Mouse (Mus musculus): Measurements from ENCODE around the gene Tmem82. TPM values are rescaled to one million over a fixed set of nuclear protein-coding genes. Genes with fewer than 3 reads are reported as not detected.
A peak's percentile ranks its signal among the peaks of the same experiment; 100 is the strongest.

Tmem82 gene
- total RNA-seq (2021) = 1 to 10 TPM; 1.1 to 2.8 TPM
- long read RNA-seq, experiment 1 = 0 reads
- long read RNA-seq, experiment 2, partial matches to known transcripts = 2 of 5 reads
- long read RNA-seq, experiment 2, other reads (novel, unspliced or antisense) = 1 of 5 reads

GRCm38 (mm10) chr4:141618565-141619243 is at the start of gene Tmem82:
Tmem82 (minus strand) TSS chr4:141618633.
- peak; percentile 60 to 63 for DNase-seq (ENCODE audit: low spot score in 2 of 2)

- no peak for DNase-seq (ENCODE audit: low spot score in 2 of 2)
Measured at GRCm38 (mm10) chr4:141664799-141665198, 46.4 kb upstream of the Tmem82 start, which contains the start of gene Plekhm2. Plekhm2 (minus strand) TSS chr4:141664899.

DNA sequence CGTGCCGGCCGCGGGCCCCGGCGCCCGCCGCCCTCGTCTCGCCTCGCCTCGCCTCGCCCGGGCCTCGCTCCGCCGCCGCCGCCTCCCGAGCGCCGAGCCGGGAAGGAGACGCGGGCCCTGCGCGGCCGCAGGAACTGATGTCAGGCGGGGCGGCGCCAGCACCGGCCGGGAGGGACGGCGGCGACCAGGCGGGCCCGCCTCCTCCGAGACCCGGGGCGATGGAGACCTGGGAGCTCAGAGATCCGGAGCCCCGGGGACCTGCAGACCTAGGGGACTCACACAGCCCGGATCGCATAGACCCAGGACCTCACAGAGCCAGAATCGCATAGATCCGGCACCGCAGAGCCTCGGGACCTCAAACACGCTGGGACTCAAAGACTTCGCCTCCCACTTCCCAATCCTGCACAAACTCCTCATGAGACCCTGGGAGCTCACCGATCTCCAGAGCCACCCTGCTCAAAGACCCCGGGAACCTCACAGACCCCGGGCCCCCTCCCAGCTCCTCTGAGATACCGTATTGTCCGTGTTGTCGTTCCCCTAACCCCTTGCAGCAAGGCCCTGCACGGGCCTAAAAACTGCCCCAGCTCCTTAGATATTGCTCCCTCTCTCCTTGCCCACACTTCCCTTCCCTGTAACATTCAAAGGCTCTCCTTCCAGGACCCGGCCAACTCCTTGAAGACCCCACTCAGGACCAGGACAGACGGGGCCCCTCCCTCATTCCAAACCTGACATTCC is 45.7 kb upstream of the Tmem82 start:
- peak; percentile 75 to 82 for DNase-seq (ENCODE audit: low spot score in 2 of 2)

DNA sequence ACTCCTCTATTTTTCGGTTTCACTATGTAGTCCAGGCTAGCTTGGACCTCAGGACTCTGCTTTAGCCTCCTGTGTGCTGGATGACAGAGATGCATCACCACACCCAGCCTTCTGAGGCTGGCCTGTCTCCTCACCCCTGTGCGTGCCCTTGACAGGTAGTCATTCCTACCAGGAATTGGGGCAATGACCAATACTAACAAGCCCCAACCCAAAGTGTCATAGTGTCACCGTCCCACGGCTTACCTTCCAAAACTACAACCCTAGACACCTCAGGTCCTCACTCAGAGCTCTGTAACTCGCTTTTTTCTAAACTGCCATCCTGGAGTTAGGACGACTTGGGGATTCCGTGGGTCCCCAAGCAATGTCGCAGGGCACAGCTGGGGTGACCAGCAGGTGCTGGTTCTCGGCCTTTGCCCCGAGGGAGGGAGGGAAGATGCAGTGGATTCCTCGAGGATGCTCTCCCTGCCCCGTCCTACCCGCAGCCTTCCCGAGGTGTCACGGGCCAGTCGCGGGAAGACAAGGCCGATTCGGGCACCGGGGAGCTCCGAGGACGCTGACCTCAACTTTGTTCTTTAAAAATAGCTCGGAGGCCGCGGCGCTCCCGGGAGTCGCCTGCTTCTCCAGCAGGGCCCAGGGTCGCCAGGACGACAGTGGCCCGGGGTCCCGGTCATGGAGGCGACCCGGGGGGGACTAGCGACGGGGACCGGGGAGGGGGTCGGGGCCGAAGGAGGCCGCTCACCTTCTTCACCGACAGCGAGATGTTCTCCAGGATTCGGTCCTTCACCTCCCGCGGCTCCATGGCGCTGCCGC is 44.9 kb upstream of the Tmem82 start:
- peak; percentile 51 to 59 for DNase-seq (ENCODE audit: low spot score in 2 of 2)

GRCm38 (mm10) chr4:141660884-141661283 is 42.5 kb upstream of the Tmem82 start:
- DNase-seq (ENCODE audit: low spot score in 2 of 2) = no peak

GRCm38 (mm10) chr4:141659739-141660138 is 41.3 kb upstream of the Tmem82 start:
- DNase-seq (ENCODE audit: low spot score in 2 of 2) = no peak

DNA sequence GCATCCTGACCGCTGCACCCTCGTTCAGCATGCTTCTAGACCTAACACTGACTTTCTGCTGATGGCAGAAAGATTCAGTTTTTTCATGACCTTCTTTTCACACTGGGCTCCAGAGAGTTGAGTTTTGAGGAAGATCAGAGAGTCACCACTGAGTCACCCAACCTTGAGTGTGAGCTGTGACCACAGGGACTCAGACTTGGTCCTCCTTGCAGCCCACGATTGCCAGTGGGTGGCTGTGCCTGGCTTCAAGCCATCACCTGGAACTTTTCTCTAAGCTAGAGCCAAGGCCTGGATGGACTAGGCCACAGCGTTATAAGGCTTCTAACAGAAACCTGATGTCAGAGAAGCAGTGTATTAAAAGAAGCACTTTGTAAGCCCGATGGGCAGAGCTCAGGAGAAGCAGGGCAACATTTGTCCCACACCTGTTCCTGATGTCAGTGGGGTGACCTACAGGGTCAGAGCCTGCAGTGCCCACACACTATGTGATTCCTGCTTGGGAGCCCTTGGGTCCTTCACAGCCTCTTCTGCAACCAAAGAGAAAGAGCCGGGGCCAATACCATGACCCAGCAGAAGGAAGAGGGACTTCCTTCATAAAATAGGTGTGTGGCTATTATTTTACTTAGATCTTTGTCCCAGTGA is 40.5 kb upstream of the Tmem82 start:
- DNase-seq (ENCODE audit: low spot score in 2 of 2) = peak; percentile 43 to 62

- no peak for DNase-seq (ENCODE audit: low spot score in 2 of 2)
Measured at GRCm38 (mm10) chr4:141656932-141657331, 38.5 kb upstream of the Tmem82 start.

DNA sequence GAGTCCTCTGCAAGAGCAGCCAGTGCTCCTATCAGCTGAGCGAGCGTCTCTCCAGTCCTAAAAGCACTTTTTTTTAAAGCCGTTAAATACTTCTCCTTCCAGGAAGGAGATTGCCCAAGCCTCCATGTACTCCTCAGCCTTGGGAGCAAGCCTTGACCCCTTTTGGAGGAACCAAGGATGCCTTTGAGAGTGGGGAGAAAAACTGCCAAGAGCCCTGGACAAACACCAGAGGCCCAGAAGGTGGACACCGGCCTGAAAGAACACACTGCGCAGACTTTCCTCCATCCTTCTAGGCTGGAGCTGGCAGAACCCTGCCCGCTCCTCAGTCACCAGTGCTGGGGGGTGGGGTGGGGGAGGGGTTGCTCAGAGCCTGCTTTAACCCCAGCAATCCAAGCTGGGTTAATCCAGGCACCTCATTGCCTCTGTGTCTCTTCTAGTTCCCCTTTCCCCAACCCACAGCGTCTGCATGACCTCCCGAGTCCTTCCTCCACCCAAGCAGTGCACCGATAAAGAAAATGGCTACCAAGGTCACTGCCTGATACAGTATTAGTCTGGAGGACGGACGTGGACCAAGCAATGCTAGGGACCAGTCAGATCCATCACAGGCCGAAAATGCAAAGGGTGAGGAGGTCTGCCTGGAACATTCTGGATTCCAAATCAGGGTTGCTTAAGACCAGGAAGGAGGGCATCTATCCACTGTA is 37.6 kb upstream of the Tmem82 start:
- no peak for DNase-seq (ENCODE audit: low spot score in 2 of 2)

- no peak for DNase-seq (ENCODE audit: low spot score in 2 of 2)
Measured at GRCm38 (mm10) chr4:141654509-141654908, 36.1 kb upstream of the Tmem82 start.

GRCm38 (mm10) chr4:141653813-141654212 is 35.4 kb upstream of the Tmem82 start:
- DNase-seq (ENCODE audit: low spot score in 2 of 2) = no peak

GRCm38 (mm10) chr4:141653044-141653443 is 34.6 kb upstream of the Tmem82 start:
- no peak for DNase-seq (ENCODE audit: low spot score in 2 of 2)

DNA sequence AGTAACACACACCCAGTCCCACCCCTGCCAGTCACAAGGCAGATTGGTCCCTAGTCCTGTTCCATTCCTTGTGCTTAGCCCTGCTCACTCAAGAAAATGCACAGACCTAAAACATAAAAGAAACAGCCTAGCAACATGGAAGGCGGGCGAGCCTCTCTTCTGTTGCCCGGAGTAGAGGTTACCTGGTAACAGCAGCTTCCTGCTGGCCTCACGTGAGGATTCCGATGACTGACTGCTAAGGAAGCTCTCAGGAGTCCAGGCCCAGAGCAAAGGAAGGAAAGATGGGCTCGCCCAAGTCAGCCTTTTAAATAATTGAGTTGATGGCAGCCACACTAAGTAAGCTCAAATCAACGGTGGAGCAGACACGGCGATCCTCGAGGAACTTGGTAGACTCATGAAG is 33.5 kb upstream of the Tmem82 start:
- no peak for DNase-seq (ENCODE audit: low spot score in 2 of 2)

DNA sequence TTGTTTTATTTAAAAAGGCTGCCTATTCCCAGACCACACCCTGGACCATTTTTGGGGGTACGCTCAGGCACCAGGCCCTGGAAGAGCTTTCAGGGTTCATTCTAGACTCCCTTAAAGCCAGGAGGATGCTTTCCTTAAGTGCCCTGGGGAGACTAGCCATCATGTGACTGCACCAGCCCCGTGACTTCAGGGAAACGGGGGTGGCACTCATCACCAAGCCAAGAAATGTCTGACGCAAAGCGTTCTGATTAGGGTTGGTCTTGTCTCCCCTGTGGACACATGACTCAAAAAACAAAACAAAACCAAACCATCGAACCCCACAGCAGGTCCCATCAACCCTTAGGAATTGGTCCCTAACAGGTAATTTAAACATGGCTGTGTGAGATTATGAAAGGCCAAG is 32.9 kb upstream of the Tmem82 start:
- DNase-seq (ENCODE audit: low spot score in 2 of 2) = no peak

DNA sequence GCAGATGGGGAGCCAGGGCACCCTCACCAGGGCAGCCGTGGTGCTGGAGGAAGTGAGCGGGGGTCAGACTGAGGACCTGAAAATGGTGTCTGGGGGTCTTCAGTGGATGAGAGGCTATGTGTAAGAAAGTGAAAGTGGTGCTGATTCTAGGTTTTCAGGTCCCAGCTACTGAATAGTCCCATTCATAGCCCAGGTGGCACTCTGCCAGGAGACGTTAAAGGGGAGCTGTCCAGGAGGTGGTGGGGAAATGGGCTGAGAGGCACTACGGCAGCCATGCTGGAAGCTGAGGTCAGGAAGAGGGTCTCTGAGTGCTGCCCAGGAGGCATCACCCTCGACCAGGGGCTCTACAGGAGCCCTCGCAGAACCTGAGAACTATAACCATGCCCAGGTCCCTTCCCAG is 30.8 kb upstream of the Tmem82 start:
- DNase-seq (ENCODE audit: low spot score in 2 of 2) = no peak

- no peak for DNase-seq (ENCODE audit: low spot score in 2 of 2)
Measured at GRCm38 (mm10) chr4:141648262-141648661, 29.8 kb upstream of the Tmem82 start.

GRCm38 (mm10) chr4:141647187-141647586 is 28.8 kb upstream of the Tmem82 start:
- no peak for DNase-seq (ENCODE audit: low spot score in 2 of 2)

DNA sequence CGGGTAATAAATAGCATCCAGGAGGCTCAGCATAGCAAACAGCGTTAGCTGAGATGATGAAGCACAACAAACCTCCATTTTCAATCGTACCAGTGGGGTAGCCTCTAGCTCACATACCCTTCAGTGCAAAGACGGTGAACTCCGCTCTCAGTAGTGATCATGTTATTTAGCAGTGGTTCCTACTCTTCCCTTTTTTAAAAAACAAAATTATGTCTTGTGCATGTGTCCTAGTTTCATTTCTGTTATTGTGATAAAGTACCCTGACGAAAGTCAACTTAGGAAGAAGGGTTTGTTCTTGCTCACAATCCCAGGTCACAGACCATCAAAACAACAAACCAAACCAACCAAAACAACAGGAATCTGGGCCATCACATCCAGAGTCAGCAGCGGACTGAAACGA is 27.6 kb upstream of the Tmem82 start:
- DNase-seq (ENCODE audit: low spot score in 2 of 2) = no peak

GRCm38 (mm10) chr4:141643118-141643855 is 24.9 kb upstream of the Tmem82 start:
- no peak for DNase-seq (ENCODE audit: low spot score in 2 of 2)
